In the genomic region with DNA sequence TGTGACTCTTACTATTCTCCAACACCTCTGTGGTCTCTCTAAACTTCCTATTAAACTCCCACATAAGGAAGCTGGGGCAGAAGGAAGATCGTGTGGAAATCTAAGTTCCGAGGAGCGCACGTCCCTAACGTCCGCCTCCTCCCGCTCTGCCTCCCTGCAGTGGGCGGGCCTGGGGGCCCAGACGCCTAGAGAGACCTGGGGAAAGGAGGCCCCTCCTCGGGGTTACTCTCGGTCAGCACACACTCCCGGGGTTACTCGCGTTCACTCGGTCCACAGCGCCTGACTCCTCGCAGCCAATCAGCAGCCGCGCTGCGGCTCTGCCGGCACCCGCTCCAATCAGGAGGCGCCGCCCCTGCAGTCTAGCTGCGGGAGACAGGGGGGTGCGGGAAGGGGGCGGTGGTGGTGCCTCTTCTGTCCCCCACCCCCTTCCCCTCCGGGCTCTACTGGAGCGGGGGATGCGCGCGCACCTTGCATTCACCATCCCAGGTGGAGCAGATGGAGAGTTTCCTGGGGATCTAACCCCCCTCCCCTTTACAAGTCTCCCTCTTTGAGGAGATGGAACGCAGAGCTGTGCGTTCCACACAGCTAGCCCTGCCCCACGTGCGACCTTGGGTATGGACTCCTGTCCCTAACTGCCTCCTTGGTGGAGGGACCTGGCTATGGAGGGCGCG, we compare ENCODE assay signal across 8 mouse cellular contexts. TPM values are rescaled to one million over a fixed set of nuclear protein-coding genes. Genes with fewer than 3 reads are reported as not detected.
DNase-seq lines count a peak whose midpoint lies in the region; ATAC-seq and TF ChIP-seq lines count a peak whose summit lies in the region.

No protein-coding gene starts in this region.

- peaks cover 5% of the 10 kb centered on the region; the same call in 1 of the 2 replicates for H3K4me1 ChIP-seq in cerebellum, adult 2 months (ENCODE audit: control insufficient read depth, insufficient read depth, low read length)
- H3K4me1 ChIP-seq in forebrain, postnatal 0 days (ENCODE audit: insufficient read depth) = peaks cover 17% of the 10 kb centered on the region
- H3K4me1 ChIP-seq in lung, embryonic 14.5 days (ENCODE audit: insufficient read depth) = peaks cover 44% of the 10 kb centered on the region

- peak; percentile 99 for ATAC-seq in forebrain, postnatal 0 days
- ATAC-seq in lung, embryonic 14.5 days (ENCODE audit: insufficient read depth) = peak; percentile 99
- peak; percentile 90 for ATAC-seq in neutrophil, adult 5-6 weeks (ENCODE audit: extremely low read depth, insufficient number of reproducible peaks, low FRiP score, poor library complexity, severe bottlenecking)

- H3K4me2 ChIP-seq in forebrain, postnatal 0 days (ENCODE audit: low read depth) = peak overlapping the region; percentile 81
- peak overlapping the region; percentile 94 for H3K4me2 ChIP-seq in lung, embryonic 14.5 days

- H3K27me3 ChIP-seq in cerebellum, adult 2 months (ENCODE audit: control insufficient read depth, insufficient read depth, low read length) = no peaks in the 10 kb centered on the region
- no peaks in the 10 kb centered on the region for H3K27me3 ChIP-seq in forebrain, postnatal 0 days (ENCODE audit: insufficient read depth, low read length)
- H3K27me3 ChIP-seq in lung, embryonic 14.5 days (ENCODE audit: insufficient read depth, low read length) = no peaks in the 10 kb centered on the region

- WGBS in cerebellum, adult 2 months = under 1% methylated on average over 38 of the region's 38 CpGs
- WGBS in forebrain, postnatal 0 days = under 1% methylated on average over 38 of the region's 38 CpGs
- under 1% methylated on average over 36 of the region's 38 CpGs for WGBS in lung, embryonic 14.5 days

- peak overlapping the region; percentile 60 for H3K4me3 ChIP-seq in cerebellum, adult 2 months (replicated peaks; ENCODE audit: insufficient read depth, low read depth, low read length)
- peak overlapping the region; percentile 56 for H3K4me3 ChIP-seq in forebrain, postnatal 0 days (ENCODE audit: low read depth, low read length)
- peak overlapping the region; percentile 45 for H3K4me3 ChIP-seq in lung, embryonic 14.5 days (ENCODE audit: low read depth, low read length)

- peak overlapping the region; percentile 59 for H3K27ac ChIP-seq in cerebellum, adult 2 months (ENCODE audit: insufficient read depth, low read length)
- peak overlapping the region; percentile 90 for H3K27ac ChIP-seq in forebrain, postnatal 0 days (ENCODE audit: low read depth, low read length)
- H3K27ac ChIP-seq in lung, embryonic 14.5 days (ENCODE audit: low read depth) = peak overlapping the region; percentile 98

- TF ChIP-seq POLR2A in cerebellum, adult 2 months (IDR thresholded peaks at IDR 0.05; ENCODE audit: borderline replicate concordance, insufficient read depth, low read length) = peak; percentile 41; the same call in 1 of the 2 replicates

- H3K9ac ChIP-seq in forebrain, postnatal 0 days = peak overlapping the region; percentile 59
- peak overlapping the region; percentile 56 for H3K9ac ChIP-seq in lung, embryonic 14.5 days

- H3K9me3 ChIP-seq in forebrain, postnatal 0 days (ENCODE audit: low read length) = no peaks in the 10 kb centered on the region
- H3K9me3 ChIP-seq in lung, embryonic 14.5 days (ENCODE audit: low read depth, low read length) = no peaks in the 10 kb centered on the region

- no peak for TF ChIP-seq CTCF in cerebellum, adult 2 months (IDR thresholded peaks at IDR 0.05; ENCODE audit: borderline replicate concordance, insufficient read depth, low read depth, low read length)
- no peak for TF ChIP-seq CTCF in forebrain, postnatal 0 days (IDR thresholded peaks at IDR 0.05; ENCODE audit: low read depth)
- TF ChIP-seq CTCF in lung, embryonic 14.5 days (IDR thresholded peaks at IDR 0.05; ENCODE audit: low read depth) = no peak

- peak; percentile 99 for DNase-seq in MEL-GATA-1-ER (ENCODE audit: extremely low read depth, low read depth)
- DNase-seq in cerebellum, adult 2 months = peak; percentile 88 to 93
- peak; percentile 97 for DNase-seq in forebrain, postnatal 0 days
- peak; percentile 89 for DNase-seq in heart, postnatal 4 days
- peak; percentile 87 to 91 for DNase-seq in layer of hippocampus, adult 8-10 months (ENCODE audit: low spot score in 2 of 2)
- DNase-seq in lung, embryonic 14.5 days = peak; percentile 98
- DNase-seq in testis, postnatal 14 days (ENCODE audit: low spot score) = peak; percentile 92

- no peaks in the 10 kb centered on the region for H3K36me3 ChIP-seq in forebrain, postnatal 0 days (ENCODE audit: insufficient read depth)
- no peaks in the 10 kb centered on the region for H3K36me3 ChIP-seq in lung, embryonic 14.5 days (ENCODE audit: insufficient read depth)

RNA-seq across cellular contexts. Expression of gene Scd2, which starts 9.3 kb away (rescaled TPM):
- polyA plus RNA-seq in cerebellum, adult 2 months (2012; rRNA removed) = 695 and 743 TPM in 2 replicates
- total RNA-seq in forebrain, postnatal 0 days (2014; rRNA removed) = 540 and 696 TPM in 2 replicates
- polyA plus RNA-seq in forebrain, postnatal 0 days (2015; fragmentation: Nextera tagmentation; extraction: Ambion mirVana) = 162 and 210 TPM in 2 replicates
- total RNA-seq in heart, postnatal 4 days (2021) = 10 to 100 TPM; 78.1 to 82.1 TPM
- total RNA-seq in layer of hippocampus, adult 8-10 months (2022) = 100 to 1,000 TPM; 662 to 773 (median 703) TPM
- polyA plus RNA-seq in lung, embryonic 14.5 days (2014; fragmentation: Nextera tagmentation; extraction: Ambion mirVana) = 248 and 257 TPM in 2 replicates
- total RNA-seq in neutrophil, adult 5-6 weeks (2017) = 21.4 and 24.1 TPM in 2 replicates

RNA-seq across cellular contexts. Expression of gene Scd4, which starts 48.7 kb away (rescaled TPM):
- 0.18 and 0.22 TPM in 2 replicates for polyA plus RNA-seq in cerebellum, adult 2 months (2012; rRNA removed)
- total RNA-seq in forebrain, postnatal 0 days (2014; rRNA removed) = 0.23 and 0.43 TPM in 2 replicates
- polyA plus RNA-seq in forebrain, postnatal 0 days (2015; fragmentation: Nextera tagmentation; extraction: Ambion mirVana) = 0.11 and 0.25 TPM in 2 replicates
- total RNA-seq in heart, postnatal 4 days (2021) = 10 to 100 TPM; 47.7 to 52.4 TPM
- 1 to 10 TPM; 2.3 to 3.0 (median 2.7) TPM for total RNA-seq in layer of hippocampus, adult 8-10 months (2022)
- 0.15 TPM in 1 of 2 replicates, not detected in the other for polyA plus RNA-seq in lung, embryonic 14.5 days (2014; fragmentation: Nextera tagmentation; extraction: Ambion mirVana)
- 0.12 and 1.0 TPM in 2 replicates for total RNA-seq in neutrophil, adult 5-6 weeks (2017)

Comparison
In these comparisons a context has a peak if more than half of its experiments do, and no peak if none do; other contexts are left out.
1. Peak in every context shown above with its lines: DNase-seq, ATAC-seq, H3K4me3 ChIP-seq and H3K27ac ChIP-seq.
2. RNA of gene Scd4, which starts 48.7 kb away (total RNA-seq): 47.7 to 52.4 TPM in heart, postnatal 4 days; 2.3 to 3.0 TPM in layer of hippocampus, adult 8-10 months, 0.12 to 1.0 TPM in neutrophil, adult 5-6 weeks and 0.23 to 0.43 TPM in forebrain, postnatal 0 days; every median in the first group is over 10 times any median in the second.